Mouse (Mus musculus) layer of hippocampus, postnatal 14 days (tissue): ENCODE measurements at regions not wholly inside any gene's neighbourhood (a gene's known extent, or its start where the extent isn't known, plus 50 kb on each side); places are given as distances from the start of the nearest gene placed in this dataset.

ENCODE experiments used
- DNase-seq, 2 experiments: peaks; one replicate each; pipeline ENCODE4 v3.0.0; 2021 to 2022; ENCODE audit warnings: low spot score in 2 of 2, mixed read lengths in 1 of 2

GRCm38 (mm10) chr12:97360656-97361055 is 898.6 kb downstream of the Galc start:
- DNase-seq: peak; percentile 34 to 60

- peak; percentile 19 to 50 for DNase-seq
These were observed 932.7 kb downstream of the Galc start for GRCm38 (mm10) chr12:97326582-97326981.

- DNase-seq: no peak
These were observed 946.8 kb downstream of the Galc start for GRCm38 (mm10) chr12:97312282-97313040.

GRCm38 (mm10) chr12:97278792-97279191 is 980.5 kb downstream of the Galc start:
- DNase-seq: no peak

- no peak for DNase-seq
These were observed 980.9 kb downstream of the Galc start for GRCm38 (mm10) chr12:97278331-97278730.
